Mouse (Mus musculus): ENCODE results near the gene Cers3.

DNA sequence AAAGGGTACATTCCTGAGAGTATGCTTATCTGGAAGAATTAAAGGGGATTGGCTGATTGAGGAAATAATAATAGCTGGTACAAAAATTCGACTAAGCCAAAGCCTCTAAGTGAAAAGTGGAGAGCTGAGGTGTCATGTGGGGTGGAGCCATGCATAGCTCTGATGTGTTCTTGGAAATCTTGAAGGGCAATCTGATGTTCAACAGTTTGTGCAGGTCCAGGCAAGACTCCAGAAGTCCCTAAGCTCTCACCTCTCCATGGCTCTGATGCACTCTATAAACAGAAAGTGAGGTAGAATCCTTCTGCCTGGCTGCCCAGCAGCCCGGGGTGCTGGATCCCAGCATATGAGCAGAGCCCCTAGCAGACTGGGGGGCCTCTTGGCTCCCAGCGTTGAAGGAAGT, 27.4 kb downstream of the Cers3 start:
- TF ChIP-seq TAL1 (IDR thresholded peaks at IDR 0.05; ENCODE audit: low read length) (no peak), GATA1 (IDR thresholded peaks at IDR 0.05; ENCODE audit: low read length) (no peak)

Measured in erythroblast, embryonic 14.5 days (primary cell).